Mouse (Mus musculus) liver (tissue): ENCODE measurements around the gene Pmel.
A peak's percentile ranks its signal among the peaks of the same experiment; 100 is the strongest.
"Not testable (repeated sequence)": the region's sequence is repeated elsewhere in the genome, so short reads cannot be mapped to it uniquely, and the experiment has no call there.

Source experiments
- DNase-seq: peaks from one replicate; pipeline ENCODE4 v3.0.0-alpha.2; 2020; ENCODE audit warnings: mixed read lengths

Pmel gene

DNA sequence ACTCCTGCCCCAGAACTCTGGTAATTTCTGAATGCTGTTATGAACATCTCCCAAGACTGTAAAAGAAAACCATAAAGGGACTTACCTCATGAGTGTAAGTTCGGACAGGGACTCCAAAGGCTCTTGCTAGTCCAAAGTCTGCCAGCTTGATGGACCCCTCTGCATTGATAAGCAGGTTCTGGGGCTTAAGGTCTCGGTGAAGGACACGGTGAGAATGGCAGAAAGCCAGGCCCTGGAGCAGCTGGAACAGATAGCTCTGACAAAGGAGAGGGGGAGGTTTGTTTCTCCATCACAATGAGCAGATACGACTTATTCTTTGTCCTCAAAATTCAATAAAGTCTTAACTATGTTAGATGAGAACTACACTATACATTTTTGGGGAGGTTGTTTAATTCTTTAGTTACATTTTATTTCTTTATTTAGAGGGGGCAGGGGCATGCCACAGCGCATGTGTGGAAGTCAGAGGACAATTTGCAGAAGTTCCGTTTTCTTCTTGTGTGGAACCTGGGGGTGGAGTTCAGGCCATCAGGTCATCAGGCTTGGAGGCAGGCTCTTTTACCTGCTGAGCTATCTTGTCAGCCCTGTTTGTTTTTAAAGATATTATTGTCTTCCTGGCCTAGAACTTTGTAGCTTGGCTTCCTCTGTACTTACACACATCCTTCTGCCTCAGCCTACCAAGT, 1.5 kb upstream of the Pmel start:
- no peak for DNase-seq

DNA sequence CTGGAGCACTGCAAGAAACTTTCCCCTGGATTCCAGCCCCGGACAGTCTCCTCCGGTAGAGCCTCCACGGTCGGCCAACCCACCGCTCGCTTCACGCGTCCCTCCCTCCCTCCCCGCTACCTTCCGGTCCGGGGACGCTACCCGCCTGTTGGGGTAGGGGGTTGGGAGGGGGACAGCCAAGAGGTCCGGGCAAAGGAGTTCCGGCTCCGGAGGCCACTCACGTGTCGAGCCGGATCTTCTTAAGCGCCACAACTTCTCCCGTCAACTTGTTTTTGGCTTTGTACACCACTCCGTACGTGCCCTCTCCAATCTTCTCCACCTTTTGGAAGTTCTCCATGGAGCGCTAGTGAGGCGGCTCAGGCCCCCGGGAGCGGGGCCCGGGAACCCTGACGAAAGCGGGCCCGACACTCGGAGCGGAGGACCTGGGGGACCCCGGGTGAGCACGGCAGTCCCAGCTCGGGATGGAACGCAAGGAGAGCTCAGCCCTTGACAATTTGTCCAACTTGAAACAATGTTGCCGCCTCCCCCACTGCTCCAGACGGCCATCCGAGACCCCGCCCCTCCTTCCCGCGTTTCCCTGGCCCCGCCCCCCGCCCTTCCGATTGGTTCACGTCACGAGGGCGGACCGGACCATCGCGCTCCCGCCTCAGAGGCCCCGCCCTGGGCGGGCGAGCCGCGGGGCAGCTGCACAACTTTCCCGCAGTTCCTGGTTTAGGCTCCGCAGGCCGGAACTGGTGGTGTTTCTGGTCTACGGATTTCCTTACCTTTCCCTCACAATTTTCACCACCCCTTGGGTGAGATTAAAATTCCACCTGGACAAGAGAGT, 709 bp downstream of the Pmel start, which contains the start of gene Cdk2:
TSS of gene Cdk2 (minus strand) at position 541 of the 826 bp plus-strand sequence.
- peak; percentile 97 for DNase-seq

DNA sequence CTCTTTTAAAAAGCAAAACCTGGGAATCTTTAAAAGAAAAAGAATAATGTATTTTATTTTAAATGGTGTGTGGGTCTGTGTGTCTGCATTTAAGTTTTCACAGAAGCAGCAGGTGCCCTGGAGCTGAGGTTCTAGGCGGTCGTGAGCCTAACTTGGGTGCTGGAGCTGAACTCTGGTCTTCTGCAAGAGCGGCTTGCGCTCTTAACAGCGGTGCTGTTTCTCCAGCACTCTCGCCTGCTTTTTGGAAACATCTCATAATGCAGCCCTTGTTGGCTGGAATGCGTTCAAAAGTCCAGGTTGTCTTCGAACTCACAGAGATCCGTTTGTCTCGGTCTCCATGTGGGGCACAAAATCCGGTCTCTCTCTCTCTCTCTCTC, 1.3 kb downstream of the Pmel start:
- peak; percentile 15 for DNase-seq

DNA sequence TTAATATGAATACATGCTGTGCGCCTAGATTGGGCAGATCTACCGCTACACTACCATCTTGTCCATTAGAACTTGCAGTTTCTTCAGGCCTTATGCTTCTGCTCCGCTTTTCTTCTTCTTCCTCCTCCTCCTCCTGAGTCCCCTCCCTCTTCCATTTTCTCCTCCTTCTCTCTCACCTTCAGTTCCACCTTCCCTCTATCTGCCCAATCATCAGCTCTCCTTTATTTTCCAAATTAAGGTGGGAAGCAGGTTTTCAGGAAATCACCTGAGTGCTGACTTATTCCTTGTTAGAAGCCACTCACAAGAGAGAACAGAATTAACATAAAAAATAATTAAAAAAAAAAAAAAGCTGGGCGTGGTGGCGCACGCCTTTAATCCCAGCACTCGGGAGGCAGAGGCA, 7.3 kb downstream of the Pmel start:
- not testable (repeated sequence) for DNase-seq

DNA sequence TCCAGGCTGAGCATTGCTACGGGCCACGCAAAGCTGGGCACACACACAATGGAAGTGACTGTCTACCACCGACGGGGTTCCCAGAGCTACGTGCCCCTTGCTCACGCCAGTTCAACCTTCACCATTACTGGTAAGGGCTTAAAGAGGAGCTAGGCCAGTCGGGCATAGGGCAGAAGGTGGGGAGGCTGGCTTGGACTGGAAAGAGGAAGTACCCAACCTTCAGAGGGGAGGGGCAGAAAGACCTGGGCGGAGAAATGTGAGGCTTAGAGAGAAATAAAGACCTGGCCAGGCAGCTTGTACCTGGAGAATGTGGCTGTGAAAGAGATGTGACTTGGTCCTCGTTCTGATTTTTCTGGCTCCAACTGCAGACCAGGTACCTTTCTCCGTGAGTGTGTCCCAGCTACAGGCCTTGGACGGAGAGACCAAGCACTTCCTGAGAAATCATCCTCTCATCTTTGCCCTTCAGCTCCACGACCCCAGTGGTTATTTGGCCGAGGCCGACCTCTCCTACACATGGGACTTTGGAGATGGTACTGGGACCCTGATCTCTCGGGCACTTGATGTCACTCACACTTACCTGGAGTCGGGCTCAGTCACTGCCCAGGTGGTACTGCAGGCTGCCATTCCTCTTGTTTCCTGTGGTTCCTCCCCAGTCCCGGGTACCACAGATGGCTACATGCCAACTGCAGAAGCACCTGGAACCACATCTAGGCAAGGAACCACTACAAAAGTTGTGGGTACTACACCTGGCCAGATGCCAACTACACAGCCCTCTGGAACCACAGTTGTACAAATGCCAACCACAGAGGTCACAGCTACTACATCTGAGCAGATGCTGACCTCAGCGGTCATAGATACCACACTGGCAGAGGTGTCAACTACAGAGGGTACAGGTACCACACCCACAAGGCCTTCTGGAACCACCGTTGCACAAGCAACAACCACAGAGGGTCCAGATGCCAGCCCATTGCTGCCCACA, 11.9 kb downstream of the Pmel start:
- no peak for DNase-seq

DNA sequence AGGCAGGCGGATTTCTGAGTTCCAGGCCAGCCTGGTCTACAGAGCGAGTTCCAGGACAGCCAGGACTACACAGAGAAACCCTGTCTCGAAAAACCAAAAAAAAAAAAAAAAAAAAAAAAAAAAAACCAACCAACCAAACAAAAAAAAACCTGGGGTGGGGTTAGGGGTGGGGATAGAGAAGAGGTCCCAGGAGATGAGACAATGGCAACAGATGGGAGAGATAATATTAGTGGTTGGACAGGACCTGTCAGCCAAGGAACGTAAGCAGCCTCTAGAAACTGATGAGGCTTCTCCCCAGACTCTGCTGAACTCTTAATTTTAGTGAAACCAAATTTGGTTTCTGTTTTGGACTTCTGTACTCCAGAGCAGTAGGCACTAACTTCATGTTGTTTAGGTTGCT, 21.5 kb downstream of the Pmel start:
- DNase-seq, result not testable (repeated sequence)

DNA sequence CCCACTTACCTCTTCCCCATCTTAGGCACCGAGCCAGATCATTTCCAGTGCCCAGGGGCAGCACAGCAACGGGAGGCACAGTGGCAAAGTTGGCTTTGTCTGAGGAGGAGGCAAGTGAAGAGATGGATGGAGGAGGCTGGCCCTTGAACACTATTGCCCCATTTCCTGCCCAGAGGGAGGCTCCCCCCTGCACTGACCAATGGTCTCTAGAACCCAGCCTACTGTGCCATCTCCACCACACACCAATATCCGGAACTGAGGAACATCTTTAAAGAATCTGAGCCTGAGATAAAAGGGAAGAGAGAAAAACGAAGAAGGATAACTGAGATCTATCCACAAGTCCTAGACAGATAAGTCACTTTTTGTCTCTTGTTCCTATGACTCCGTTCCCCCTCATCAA, 24.1 kb downstream of the Pmel start:
- no peak for DNase-seq

DNA sequence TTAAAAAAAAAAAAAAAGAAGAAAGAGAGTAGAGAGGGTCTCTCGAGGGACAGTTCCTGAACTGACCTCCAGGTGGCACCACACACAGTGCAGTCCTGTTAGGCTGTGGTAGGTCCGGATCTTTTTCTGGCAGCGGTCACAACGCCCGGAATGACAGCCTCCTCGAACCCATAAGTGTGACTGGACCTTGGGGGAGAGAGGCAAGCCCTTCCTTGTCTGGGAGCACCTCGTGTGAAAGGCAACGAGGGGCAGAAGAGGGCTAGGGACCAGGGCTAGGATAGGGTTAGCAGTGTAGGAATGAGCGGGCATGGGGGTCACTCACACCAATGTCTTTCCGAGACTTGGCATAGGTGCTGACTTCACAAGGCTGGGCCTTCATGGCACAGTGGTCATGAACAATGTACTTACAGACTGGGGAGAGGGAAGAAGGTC, 27.0 kb downstream of the Pmel start:
- DNase-seq, result peak; percentile 73

DNA sequence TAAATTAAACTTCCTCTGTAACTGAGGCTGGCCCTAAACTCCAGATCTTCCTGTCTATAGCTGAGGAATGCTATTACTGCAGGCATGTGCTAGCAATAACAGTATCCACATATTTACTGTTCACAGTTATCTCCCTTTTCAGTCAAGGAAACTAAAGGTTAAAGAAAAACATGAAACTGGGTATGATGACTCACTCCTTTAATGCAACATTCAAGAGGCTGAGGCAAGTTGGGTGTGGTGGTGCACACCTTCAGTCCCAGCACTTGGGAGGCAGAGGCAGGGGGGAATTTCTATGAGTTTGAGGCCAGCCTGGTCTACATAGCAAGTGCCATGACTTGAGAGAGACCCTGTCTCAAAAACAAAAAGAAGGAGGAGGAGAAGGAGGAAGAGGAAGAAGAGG, 28.0 kb downstream of the Pmel start:
- DNase-seq, result no peak

DNA sequence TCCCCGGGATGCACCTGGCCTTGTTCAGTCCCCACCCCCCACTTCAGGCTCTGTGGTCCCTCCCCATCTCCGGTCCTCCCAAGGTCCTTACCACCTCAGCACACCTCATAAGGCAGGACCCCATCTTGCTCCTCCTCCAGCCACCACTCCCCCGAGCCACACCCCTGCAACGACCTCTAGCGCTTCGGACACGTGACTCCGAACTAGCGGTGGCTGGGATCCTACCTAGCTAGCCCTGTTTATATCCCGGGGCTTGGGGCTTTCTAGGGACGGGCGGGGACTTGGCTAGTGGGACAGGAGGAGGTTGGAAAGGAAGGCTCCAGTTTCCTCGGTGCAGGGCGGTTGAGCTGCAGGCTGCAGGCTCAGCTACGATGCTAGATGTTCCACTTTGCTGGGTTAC, 33.4 kb downstream of the Pmel start:
- peak; percentile 56 for DNase-seq

DNA sequence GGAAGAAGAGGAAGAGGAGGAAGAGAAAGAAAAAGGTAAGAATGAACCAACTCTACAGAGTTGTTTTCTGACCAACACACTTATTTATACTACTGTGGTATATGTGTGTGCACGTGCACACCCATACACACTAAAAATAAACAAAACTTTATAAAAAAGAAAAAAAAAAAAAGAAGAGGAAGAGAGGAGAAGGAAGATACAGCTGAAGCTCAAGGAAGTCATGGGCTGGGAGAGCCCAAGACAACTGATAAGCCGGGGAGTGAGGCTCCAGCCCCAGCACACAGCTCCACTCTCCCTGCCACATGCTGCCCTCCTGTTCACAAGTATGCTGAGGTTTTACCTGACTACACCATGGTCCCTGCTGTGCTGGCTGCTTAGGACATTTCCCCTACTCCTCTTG, 36.3 kb downstream of the Pmel start:
- DNase-seq, result peak; percentile 26

DNA sequence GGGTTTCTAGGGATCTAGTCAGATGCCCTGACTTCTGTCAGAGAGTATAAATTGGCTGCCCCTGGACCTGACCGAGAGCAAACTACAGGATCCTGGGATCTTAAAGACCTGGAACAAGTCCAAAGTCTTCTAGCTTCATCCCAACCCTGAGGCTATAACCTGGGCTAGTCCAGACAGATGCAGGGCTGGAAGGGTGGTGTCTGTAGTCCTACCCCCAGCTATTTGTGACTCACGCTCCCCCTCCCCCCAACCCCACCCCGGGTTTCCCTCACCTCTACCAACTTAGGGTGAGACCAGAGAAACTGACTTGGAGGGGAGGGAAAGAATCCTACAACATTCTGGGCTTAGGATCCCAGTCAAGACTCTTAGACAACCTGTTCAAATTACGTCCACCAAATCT, 38.6 kb downstream of the Pmel start:
- no peak for DNase-seq

DNA sequence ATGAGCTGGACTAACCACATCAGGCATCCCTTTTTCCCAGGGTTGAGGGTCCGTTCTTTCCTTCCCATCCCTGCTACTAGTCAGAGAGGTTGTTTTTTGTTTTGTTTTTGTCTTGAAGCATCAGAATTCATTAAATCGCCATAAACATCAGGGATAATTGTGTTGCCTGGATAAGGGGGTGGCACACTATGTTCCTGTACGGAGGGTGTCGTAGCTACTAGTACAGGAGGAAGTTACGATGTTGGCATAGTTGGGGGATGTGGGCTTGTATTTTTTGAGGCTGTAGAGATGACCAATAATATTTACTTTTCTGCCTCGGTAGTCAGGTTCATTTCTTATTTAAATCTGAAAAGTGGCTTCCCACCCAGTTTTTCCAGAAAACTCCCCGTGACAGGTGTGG, 39.2 kb downstream of the Pmel start:
- DNase-seq, result no peak

DNA sequence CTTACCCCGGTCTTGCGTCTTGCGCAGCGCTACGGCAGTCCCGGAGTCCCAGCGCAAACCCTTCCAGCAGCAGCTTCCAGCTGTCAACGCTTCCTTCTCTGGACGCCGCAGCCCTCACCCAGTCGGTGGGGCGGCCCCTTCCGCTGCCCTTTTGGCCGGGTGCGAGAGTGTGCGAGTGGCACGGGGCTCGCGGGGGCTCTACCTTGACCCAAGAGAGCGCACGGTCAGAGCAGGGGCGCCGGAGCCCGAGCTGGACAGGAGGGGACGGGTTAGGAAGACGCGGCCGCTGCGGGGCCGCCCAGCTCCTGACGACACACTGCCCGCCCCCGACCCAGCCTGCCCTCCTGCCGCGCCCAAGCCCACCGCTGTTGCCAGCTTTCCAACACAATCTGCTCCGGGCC, 39.8 kb downstream of the Pmel start:
- DNase-seq, result peak; percentile 56

DNA sequence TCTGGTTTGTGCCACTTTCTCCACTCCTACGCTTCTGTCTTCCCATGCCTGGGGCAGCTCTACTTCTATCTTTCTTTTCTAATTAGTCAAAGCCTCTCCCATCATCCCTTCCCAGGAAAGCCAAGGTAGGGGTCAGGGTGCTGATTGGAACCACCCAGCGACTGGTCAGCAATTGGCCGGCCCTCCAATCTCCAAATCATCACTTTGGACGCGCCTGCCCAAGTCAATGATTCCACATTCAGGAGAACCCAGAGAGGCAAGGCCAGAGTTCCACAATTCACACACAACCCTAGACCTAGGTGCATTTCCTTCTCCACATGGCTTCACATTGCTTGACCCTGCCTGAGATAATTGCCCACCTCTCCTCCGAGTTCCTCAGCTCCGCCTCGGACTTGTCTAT, 40.2 kb downstream of the Pmel start:
- DNase-seq, result no peak

DNA sequence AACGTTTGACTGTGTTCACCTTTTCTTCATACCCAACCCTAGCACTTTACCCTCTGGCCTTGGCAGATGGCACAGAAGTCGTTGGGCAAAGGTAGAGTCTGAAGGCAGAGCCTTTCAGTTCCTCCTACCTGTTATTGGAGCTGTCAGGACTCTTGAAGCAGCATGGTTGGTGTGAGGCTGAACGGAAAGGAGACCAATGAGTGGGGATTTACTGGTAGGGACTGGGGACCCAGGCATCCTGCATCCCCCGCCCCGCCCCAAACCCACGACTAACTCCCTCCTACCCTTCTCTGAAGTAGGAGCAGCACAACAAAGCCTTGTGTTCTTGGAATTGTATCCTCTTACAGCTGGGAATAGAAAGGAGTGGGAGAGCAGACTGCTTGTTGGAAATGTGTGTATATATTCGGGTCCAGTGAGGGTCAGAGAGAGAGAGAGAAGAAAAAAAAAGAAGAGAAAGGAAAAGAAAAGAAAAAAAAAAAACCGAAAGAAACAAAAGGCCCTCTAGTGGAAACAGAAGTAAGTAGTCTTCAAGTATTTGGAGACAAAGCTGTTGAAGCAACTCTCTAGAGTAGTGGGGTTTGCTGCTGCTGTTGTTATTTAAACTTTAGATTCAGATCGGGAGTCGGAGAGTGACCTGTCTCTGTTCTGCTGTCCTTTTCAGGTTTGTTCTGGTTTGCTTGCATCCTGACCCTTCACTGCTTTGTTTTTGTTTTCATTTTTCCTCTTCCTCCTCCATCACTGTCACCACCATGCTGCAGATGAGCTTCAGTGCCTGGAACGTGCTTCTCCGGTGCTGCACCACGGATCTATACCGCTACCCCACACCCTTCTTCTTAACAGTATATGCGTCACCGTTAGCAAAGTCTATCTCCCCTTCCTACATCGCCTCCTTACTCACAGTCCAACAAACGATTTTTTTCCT, 40.9 kb downstream of the Pmel start, which contains the start of gene Dgka:
TSS of gene Dgka (minus strand) at position 176 of the 922 bp plus-strand sequence.
- DNase-seq, result no peak

DNA sequence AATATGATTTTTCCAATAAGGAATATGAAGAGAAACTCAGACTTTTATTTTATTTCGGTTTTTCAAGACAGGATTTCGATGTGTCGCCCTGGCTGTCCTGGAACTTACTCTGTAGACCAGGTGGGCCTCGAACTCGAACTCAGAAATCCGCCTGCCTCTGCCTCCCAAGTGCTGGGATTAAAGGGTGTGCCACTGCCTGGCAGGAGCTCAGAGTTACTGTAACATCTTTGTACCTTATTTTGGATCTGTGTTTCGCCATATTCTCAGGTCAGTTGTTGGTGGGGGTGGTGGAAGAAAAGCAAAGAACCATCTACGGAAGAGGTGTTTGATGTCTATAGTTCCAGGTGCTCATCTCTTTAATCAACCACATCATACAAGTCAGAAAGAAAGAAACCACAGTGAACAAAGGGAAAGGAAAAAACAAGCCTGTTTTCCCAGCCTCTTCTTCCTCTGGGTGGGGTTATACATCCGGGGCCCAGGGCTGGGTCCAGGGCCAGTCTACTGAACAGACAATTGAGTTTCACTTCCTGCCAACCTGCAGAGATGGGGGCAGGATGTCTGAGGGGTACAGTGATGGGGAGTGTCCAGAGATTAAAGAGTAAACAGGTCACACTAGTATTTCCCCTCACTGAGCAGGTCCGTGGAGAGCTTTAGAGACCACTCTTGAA, 42.1 kb downstream of the Pmel start:
- no peak for DNase-seq

DNA sequence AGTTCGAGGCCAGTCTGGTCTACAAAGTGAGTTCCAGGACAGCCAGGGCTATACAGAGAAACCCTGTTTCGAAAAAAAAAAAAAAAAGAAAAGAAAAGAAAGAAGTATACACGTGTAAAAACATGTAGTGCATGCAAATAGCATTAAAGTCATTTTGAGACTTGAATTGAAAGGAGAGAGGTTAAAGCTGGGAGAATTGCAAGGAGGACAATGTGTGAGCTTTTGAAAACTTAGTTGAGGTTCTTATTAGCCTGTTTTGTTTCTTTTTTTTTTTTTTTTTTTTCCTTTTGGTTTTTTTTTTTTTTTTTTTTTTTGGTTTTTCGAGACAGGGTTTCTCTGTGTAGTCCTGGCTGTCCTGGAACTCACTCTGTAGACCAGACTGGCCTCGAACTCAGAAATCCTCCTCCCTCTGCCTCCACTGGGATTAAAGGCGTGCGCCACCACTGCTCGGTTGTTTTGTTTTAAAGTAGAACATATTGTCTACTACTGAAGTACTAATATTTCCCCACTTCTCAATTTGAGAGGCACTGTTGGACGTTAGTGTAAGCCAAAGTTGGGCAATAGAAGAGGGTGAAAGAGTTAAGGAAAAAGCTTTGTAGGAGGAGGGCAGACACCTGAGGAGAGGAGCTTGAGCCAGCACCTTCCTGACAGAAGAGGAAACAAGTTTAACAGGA, 43.1 kb downstream of the Pmel start:
- no peak for DNase-seq

DNA sequence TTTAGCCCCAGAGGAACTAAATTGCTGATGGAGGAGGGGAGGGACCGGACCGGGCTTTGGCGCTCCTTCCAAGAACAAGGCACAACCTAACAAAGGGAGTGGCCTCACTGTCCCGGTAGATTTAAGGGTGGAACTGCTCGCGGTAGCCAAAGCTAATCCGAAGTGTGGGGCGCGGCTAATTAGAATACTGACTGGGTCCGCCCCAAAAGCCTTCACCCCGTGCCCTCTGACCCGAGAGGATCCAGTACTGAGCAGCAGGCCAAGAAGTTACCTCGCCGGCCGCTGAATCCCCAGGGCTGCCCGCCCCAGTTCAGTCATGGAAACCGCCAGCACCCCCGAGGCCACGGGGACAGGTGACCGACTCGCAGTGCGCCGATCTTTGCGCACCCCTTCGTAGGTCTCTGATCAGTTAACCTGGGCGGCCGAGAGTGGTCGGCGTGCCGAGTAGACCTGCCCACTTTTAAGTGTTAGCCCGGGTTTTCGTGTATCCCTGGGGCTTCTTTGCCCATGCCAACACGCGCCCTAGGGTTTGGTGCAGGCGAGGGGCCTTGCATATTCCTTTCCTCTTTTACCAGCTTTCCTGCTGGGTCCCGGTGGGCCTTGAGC, 43.8 kb downstream of the Pmel start, which contains the start of gene Pym1:
TSS of gene Pym1 (plus strand) at position 244 of the 606 bp plus-strand sequence.
- peak; percentile 88 for DNase-seq

DNA sequence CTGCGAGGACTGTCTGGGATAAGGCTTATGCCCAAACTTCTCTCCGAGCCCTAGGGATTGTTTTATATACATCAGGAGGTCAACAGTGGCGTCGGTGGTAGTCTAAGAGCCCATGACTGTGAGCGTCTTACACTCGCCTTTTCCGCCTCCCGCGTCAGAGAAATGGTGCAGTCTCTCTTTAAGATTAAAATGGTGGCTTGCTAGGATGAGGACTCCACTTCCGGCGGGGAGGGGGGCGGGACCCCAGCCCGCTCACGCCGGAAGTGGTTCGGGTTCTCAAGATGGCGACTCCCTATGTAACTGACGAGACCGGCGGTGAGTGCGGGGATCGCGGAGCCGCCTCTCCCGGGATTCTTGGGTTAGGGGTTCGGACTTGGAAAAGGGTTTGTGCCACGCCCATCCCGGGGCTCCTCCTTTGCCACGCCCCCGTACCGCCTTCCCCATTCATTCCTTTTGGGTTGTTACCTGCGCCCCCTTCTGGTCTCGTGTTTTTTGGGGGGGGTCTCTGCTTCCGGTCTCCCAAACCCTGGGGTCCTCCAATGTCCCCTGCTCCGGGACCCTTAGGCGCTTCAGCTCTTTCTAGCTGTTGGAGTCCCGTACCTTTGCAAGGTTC, 44.4 kb downstream of the Pmel start:
- peak; percentile 87 for DNase-seq
